Mouse (Mus musculus): Measurements from ENCODE around the gene Cwc25. TPM values are rescaled to one million over a fixed set of nuclear protein-coding genes. Genes with fewer than 3 reads are reported as not detected.
"Not testable (repeated sequence)": the region's sequence is repeated elsewhere in the genome, so short reads cannot be mapped to it uniquely, and the experiment has no call there.

Gene Cwc25
- polyA plus RNA-seq, 1 experiment, result 8.3 TPM

DNA sequence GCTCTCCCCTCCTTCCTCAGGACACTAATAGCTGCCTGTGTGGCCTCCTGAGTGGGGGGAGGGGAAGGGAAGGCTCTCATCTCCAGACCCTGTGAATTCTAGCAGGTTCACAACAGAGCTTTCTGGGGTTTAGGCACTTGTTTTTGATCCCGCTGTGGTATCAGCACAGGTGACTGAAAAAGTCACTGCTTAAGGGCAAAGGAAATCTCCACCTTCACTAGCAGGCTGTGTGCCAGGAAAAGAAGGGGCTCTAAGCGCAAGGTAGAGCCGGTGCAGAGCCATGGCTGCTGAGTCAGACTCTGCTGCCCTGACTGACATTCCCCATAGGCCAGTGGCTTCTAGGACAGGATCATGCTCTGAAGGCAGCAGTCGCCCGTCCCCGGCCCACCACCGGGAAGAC is 37.6 kb downstream of the Cwc25 start:
- DNase-seq (ENCODE audit: low read depth), result no peak

DNA sequence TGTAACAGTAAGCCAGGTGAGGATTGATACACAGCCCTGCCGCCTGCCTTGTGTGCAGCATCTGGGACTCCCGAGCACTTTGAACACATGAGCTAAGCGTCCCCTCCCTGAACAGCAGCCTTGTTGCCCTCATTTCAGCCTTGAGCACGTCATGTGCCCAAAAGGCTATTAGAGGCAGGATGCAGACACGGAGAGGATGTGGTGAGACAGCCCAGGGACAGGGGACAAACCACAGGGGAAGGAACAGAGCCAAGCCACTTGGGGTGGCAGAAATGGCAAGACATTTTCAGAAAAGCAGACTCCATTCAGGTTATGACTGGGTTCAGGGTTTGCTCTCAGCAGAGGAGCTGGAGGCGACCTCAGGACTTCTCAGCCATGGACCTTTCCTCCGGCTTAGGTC is 38.0 kb downstream of the Cwc25 start:
- DNase-seq (ENCODE audit: low read depth), result no peak

DNA sequence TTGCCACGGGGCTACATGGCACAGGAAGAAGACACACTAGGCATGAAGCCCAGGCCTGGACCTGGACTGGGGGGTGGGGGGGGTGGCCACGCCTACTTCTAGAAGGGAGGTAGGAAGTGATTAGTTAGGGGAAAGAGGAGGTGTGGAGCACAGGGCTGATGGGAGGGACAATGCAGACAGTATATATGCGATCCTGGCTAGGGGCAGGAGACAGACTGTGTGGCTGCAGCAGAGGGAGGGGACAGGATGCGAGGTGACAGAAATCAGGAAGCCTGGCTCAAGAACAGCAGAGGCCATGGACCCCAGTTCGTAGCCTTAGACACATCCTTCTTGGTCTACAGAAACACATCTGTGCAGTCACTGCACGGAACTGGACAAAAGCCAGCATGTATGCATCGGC is 42.6 kb downstream of the Cwc25 start:
- DNase-seq (ENCODE audit: low read depth), result no peak

DNA sequence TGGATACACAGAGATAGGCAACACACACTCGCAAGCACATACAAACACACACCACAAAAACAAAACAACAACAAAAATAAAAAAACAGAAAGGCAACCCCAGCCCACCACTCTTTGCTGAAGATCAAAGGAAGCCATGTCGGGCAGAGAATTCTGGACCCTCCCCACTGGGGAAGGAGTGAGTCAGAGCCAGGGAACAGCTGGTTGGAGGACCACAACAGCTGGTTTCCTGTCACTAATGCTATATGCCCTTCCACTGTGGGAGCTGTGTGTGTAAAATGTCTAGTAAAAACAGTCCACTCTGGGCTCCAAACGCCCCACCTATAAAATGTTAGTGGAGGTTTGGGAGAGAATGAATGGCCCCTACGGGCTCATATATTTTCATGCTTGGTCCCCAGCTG is 45.0 kb downstream of the Cwc25 start:
- DNase-seq (ENCODE audit: low read depth), result no peak

DNA sequence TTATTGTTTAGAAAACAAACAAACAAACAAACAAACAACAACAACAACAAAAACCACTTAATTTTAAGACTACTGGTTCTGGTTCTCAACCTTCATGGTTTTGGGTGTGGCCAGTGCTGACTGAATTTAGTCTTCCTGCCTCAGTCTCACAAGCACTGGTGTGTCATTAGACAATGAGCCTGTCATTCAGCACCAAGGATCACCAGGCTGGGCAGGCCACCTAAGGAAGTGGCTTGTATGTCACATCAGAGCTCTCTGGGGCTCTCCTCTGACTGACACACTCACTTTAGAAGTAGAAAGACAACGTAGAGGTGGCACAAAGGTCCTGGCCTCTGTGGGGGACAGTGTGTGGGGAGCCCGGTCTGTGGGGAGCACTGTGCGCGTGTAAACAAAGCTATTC is 47.3 kb downstream of the Cwc25 start:
- DNase-seq (ENCODE audit: low read depth), result no peak

DNA sequence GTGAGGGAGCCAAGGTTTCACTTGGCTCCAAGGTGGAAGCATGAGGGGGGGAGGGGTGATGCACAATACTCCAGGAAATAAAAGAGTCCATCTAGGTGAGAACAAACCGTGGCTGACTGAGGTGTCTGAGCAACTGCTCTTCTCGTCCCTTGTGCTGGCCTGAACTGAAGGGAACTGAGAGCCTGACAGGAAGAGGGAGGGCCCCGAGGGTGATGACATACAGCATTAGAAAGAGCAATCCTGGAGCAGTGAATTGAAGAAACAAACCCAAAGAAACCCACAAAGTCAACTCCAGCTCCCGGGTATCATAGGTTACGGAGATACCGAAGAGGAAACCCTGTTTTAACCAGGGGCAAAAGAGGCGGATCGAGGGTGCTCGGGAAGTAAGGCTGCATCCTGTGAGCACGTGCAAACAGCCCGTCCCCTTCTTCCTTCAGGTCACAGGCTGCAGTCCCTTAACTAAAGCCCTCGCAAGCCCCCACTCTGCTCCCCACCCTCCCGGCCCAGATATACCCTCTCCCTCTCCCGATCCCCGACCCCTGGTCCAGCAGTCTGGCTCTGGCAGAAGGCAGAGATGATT is 48.0 kb downstream of the Cwc25 start:
- DNase-seq (ENCODE audit: low read depth), result no peak

DNA sequence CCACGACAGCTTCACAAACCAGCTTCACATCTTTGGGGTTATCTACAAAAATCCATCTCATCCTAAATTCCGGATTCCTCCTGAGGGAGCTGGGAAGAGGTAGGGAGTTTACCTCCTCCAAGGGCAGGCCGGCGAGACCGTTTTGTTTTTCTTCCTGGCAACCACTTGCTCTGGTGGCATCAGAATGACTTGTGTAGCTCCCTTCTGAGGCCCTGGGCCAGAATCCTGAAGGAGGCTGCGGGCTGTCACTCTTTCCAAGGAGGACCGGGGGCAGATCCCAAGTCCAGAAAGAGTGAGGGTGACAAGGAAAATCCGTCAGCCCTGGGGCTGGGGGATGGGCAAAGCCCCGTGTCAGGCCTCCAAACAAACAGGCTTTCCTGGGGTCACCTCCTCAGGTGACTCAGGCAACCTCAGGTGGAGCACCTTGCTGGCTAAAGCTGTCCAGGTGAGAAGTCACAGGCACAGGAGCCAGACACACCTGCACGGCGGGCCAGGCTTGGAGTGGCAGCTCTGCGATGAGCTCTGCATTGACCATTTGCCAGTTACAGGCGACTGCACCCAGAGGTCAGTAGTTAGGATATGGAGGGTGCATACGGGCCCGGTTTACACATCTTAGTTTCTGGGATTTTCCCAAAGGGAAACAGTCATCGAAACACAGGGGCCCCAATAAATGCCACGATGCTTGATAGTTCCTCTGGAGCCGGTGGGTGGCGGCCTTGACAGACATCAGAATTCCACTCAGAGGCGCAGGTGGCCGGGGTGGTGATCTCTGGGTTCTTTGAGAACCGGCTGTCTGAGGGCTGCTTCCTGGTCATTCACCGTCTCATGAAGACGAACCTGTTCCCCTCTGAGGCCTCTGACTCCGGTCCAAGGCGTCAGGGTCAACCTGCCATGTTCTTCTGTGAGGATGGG is 48.7 kb downstream of the Cwc25 start:
- no peak for DNase-seq (ENCODE audit: low read depth)

DNA sequence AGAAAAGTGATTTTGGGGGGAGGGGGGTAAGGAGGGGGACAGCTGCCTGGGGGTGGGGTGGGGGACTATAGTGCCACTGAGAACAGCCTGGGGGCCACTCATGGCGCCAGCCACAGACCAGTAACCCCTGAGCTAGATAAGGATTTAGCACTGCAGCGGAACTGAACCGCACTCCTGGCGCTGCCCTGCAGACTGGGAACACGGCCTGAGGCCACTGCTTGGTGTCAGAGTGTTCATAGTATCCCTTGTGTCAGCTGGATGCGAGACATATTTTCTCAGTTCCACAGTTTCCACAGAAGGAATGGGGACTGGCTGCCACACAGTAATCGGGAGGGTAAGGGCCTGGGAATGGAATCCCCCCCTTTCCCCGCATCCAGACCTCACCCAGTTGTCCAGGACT is 50.3 kb downstream of the Cwc25 start:
- no peak for DNase-seq (ENCODE audit: low read depth)

DNA sequence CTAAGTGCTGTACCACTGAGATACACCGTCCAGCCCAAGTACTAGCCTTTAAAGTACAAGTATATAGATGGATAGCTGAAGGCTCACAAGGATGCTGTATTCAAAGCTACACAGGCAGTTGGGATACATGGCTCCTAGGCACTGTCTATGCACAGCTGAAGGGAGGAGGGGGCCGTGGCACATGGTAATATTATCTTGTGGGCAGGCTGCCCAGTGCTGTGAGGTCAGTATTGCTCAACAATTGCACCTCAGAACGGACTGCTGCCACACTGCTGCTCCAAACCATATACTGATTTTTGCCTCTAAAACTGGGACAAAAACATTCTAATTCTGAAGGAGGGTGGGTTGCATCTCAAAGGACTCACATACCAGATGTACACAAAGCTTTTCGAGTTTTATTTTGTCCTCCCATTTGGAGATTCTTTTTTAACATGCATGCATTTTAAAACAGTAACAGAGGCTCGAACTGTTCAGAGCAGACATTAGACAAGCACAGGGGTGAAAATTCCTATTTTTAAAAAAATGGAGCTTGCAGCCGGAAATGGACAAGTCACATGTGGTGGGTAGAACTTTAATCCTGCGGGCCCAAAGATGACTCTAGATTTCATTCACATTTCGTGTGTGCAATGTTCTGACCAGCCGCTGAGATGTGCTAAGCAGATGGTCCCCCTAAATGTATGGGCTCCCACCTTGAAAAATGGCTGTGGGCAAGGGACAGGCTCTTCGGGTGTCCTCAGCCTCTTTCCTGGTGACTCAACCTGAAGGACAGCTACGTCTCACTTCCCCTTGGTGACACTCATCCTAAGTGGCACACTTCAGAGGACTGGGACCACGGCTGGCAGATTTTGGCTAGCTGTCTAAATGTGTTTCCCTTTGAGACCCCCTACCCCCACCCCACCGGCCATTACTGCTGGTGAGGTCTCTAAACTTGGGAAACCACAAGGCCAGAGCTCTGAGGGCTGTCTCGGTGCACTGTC is 51.3 kb downstream of the Cwc25 start:
- no peak for DNase-seq (ENCODE audit: low read depth)

DNA sequence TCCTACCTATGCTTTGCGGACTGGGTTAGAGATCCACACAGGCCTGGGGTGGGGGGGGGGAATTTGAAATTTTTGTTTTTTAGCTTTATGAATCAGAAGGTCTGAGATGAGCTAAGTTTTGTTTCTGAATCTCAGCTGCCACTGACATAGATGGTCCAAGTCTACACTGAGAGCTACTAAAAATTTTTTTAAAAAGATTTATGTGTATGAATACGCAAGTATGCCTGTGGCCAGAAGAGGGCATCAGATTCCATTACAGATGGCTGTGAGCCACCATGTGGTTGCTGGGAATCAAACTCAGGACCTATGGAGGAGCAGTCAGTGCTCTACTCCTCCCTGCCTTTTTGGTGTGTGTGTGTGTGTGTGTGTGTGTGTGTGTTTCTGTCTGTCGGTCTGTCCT is 52.0 kb downstream of the Cwc25 start:
- DNase-seq (ENCODE audit: low read depth), result no peak

DNA sequence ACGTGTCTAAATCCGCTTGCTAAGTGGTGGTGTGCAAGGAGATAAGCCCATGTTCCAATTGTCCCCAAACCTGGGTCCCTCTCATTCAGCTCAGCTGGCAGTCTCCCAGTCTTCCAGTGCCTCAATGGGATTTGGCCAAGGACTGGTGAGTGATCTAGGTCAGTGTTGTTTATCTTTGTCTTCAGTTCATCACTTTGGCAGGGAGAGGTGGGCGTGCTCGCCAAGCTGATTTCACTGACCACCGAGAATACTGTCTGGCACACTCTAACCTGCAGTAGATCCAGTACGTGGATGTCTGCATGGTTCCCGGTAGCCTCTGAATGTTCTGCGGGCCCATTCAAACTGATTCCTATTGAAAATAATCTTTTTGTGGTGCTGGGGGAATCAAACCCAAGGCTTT is 52.5 kb downstream of the Cwc25 start:
- DNase-seq (ENCODE audit: low read depth), result no peak

DNA sequence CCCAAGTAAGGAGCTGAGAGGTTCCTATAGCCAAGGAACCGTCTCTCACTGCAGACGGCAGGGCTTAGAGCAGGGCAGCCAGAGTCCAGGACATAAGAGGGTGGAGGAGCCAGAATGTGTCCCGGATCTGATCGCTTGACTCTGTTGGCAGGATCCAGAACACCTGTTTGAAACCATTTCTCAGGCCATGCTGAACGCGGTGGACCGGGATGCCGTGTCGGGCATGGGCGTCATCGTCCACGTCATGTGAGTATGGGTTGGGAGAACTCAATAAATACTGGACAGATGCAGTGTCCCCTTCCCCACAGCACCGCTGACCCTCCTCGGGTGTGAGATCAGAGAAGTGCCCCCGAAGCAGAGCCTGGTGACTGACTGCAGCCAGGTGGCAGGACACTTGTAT is 54.1 kb downstream of the Cwc25 start:
- DNase-seq (ENCODE audit: low read depth), result no peak

DNA sequence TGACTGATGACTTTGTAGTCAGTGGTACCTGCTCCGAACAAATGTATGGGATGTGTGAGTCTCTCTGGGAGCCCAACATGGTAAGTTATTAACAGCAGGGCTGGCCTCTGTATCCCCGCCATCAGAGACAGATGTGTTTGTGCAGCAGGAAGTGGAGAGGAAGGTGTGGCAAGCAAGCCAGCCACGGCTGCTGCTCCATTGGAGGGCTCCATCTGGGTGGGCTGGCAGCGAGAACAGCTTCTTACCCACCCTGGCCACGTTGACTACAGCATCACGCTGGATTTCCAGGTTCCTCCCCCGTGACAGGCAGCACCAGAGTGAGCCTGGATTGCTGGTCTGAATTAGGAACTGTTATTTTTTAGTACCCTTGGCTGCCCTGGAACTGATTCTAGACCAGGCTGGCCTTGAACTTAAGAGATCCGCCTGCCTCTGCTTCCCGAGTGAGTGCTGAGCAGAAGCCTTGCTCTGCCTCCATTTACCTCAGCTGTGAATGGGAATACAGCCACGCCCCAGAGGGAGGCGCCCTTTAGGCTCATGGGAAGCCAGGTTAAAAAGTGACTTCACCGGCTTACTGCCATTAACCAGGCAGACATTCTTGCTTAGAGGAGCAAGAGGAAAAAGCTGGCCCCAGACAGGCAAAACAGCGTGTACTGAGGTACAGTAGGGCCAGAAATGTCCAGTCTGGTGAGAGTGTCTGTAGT is 55.0 kb downstream of the Cwc25 start:
- DNase-seq (ENCODE audit: low read depth), result no peak

DNA sequence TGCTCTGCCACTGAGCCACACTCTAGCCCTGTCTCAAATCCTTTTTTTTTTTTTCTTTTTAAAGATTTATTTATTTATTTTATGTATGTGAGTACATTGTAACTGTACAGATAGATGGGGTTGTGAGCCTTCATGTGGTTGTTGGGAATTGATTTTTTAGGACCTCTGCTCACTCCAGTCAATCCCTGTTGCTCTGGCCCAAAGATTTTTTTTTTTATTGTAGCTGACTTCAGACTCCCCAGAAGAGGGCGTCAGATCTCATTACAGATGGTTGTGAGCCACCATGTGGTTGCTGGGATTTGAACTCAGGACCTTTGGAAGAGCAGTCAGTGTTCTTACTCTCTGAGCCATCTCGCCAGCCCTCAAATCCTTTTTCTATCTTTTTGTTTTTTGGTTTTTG is 56.3 kb downstream of the Cwc25 start:
- DNase-seq (ENCODE audit: low read depth), result not testable (repeated sequence)

DNA sequence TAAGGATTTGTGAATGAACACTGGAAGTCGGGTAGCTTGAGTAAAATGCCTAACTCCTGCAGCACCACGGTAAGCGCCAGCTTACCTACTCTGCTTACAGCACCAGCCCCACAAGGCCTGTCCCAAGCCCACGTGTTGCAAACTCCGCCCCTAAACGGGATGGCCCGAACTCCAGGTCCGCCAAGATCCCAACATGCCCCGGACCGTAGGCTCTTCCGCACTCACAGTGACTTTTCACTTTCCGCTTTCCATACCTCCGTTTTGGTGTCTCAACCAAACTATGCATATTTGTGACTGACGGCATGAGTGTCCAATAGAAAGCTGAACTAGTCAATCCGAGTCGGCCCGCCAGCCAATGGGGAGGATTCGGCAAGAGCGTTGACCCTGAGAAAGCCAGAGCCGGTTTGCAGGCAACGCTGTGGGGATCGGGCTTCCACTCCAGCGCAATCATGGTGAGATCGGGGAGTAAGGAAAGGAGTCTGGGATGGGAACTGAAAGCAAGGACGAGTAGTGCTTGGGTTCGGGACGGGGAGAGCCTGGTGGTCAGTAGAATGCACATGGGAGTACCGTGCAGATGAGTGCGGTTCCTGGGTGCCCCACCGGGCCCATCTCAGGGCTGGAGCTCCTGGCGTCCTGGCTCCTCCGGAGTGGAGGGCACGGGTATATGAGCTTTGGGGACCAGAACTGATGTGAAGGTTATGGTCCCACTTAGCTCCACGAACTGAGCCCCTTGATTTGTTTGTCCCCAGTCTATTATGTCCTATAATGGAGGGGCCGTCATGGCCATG is 63.1 kb downstream of the Cwc25 start, which contains the start of gene Psmb3:
Psmb3 (plus strand) TSS at position 361 of the 788 bp plus-strand sequence.
- peak; percentile 100 for DNase-seq (ENCODE audit: low read depth)

DNA sequence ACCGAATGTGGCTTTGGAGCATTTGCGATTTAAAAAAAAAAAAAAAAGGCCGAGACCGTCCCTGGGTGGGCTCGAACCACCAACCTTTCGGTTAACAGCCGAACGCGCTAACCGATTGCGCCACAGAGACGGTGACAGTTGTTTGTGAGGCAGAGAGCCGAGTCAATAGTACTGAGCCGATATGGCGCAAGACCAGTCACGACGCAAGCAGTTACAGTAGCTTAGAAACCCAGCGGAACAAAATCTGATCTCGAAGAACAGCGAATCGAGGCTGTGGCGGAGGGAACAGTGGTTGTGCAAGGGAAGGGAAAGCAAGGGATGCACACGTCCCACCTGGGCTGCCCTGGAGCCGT is 64.0 kb downstream of the Cwc25 start:
- DNase-seq (ENCODE audit: low read depth), result no peak

DNA sequence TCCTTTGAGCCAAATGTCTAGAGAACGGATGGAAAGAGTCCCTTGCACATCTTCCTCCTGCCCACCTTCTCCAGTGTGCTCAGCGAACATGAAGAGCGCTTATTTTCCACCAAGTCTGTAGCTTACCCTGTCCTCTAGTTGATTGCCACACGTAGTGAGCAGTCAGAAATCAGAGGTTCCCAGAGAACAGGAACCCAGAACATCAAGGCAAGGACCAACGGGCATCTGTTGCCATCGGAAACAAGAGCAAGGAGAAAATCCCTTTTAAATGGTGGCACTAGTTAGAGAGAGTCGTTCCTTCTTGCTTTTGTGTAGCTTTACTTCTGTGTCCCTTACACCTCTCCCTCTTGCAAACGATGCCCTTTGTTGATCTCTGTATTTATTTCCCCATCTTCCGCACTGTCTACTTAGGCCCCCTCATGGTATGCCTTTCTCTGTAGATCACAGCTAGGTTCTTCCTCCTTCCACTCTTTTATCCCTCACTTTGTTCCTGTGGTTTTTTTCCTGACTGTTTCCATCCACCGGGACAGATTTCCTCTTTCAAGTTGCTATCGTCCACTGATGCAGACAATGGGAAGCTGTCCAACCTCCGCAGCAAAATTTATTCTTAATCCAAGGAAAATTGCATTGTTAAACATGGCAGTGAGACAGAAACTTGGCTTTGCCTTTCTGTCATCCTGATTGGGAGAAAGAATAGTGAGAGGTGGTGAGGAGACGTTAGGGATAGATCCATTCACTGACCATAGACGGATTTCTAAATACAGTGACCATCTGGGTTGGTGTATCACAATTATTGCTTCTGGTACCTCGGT is 64.6 kb downstream of the Cwc25 start:
- DNase-seq (ENCODE audit: low read depth), result no peak

DNA sequence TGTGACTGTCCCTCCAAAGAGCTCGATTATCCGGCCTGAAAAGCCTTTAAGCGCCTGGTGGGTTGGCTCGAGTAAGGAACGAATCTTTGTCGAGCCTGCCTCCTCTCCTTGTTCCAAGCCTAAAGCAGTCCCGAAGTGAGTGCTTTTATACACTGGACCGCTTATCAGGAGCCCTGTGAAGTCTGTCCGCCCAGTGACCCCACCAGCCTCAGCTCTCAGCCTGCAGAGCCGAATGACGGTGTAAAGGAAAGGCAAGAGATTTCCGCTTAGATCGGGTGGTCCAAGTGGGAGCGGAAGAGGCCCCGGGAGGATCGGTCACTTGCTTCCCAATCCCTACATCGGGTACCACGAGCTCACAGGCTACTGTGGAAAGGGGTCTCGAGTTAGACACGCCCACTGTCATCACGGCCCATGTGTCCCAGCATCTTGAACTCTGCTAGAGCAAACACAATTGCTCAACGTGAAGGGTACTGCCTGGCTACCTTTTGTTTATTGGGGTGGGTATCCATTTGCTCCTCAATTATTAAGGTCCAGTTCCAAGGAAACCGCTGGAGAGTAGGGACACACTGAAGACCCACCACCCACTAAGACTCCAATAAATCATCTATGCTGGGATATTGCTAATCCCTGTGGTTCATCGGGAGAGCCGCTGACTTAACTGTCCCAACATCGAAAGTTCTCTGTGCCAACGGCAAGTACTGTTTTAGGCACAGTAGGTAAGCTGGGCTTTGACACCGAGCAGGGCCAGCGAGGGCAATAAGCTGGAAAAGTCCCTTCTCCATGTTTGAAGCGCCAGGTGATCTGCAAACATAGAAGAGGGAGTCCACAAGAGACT is 65.4 kb downstream of the Cwc25 start:
- DNase-seq (ENCODE audit: low read depth), result no peak

All from gonadal fat pad, adult 2 months (tissue).